Mouse (Mus musculus): Measurements from ENCODE around the gene Vmn2r96. TPM values are rescaled to one million over a fixed set of nuclear protein-coding genes. Genes with fewer than 3 reads are reported as not detected.

Gene Vmn2r96
- total and polyA plus RNA-seq, 2 experiments from 2014 or later: not detected

DNA sequence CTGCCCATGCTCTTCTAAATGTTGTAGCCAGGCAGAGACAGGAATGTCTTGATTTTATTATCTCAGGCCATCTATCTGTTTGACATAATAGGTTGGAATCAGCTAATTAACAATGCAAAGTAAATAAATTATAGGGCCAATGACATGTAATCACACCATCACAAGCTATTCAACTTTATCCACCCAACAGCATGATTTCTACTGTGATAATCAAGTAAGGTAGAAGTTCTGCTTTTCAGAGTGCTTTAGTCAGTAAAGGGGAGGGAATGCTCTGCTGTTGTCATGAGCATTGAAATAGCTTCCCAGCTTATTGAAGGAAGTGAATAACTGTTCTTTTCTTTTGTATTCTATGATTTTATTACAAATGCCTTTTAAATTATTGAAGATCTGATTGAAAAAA, 53.6 kb downstream of the Vmn2r96 start:
- no peak overlapping the region for H3K4me3 ChIP-seq (ENCODE audit: low read depth, low read length)
- no peaks in the 10 kb centered on the region for H3K27me3 ChIP-seq (ENCODE audit: insufficient read depth, low read length)
- ATAC-seq (ENCODE audit: low FRiP score) (no peak), DNase-seq (ENCODE audit: low spot score) (no peak)
- no peaks in the 10 kb centered on the region for H3K36me3 ChIP-seq (ENCODE audit: insufficient read depth, low read length)
- H3K4me1 ChIP-seq (ENCODE audit: insufficient read depth, low read length): no peaks in the 10 kb centered on the region
- H3K27ac ChIP-seq (ENCODE audit: low read depth, low read length): no peak overlapping the region
- H3K9me3 ChIP-seq (ENCODE audit: low read length): peaks cover 14% of the 10 kb centered on the region
- TF ChIP-seq CTCF (IDR thresholded peaks at IDR 0.05): no peak
- H3K4me2 ChIP-seq (ENCODE audit: low read depth, low read length, poor library complexity, severe bottlenecking): no peak overlapping the region
- no peak overlapping the region for H3K9ac ChIP-seq (replicated peaks; ENCODE audit: low read length, poor library complexity, severe bottlenecking)

Other genes starting within 250 kb of the Vmn2r96 start
- not detected in 2 replicates for gene Vmn2r95, start 149.1 kb upstream of the Vmn2r96 start, total RNA-seq (2014; rRNA removed)
- gene Vmn2r95, start 149.1 kb upstream of the Vmn2r96 start, polyA plus RNA-seq (2015; fragmentation: Nextera tagmentation; extraction: Ambion mirVana): not detected in 2 replicates

Data from midbrain, postnatal 0 days (tissue).